Mouse (Mus musculus) layer of hippocampus, adult 8-10 months (tissue): ENCODE data around the gene Yars. TPM values are rescaled to one million over a fixed set of nuclear protein-coding genes. Genes with fewer than 3 reads are reported as not detected.

ENCODE experiments used
- DNase-seq, 2 experiments: peaks; one replicate each; pipeline ENCODE4 v3.0.0; 2022; ENCODE audit warnings: low spot score in 2 of 2
- total RNA-seq, 4 experiments: library from RNA; stranded (reverse); gene quantifications; 2 replicates each; pipeline ENCODE4 v1.2.4; 2022

Gene Yars
- 10 to 100 TPM; 85.5 to 91.6 (median 87.1) TPM for total RNA-seq

GRCm38 (mm10) chr4:129189542-129190519 lies at the start of gene Yars, which contains the start of gene S100pbp:
Yars (plus strand) TSS chr4:129189760.
S100pbp (minus strand) TSS chr4:129189727.
- peak; percentile 94 to 95 for DNase-seq

GRCm38 (mm10) chr4:129140808-129141207 lies 48.8 kb upstream of the Yars start:
- DNase-seq: no peak

- no peak for DNase-seq
Observed at GRCm38 (mm10) chr4:129141560-129142438, 47.8 kb upstream of the Yars start.

- DNase-seq: no peak
Observed at GRCm38 (mm10) chr4:129142439-129143045, 47.0 kb upstream of the Yars start.

GRCm38 (mm10) chr4:129143509-129143908 lies 46.1 kb upstream of the Yars start:
- DNase-seq: no peak

GRCm38 (mm10) chr4:129144401-129145367 lies 44.9 kb upstream of the Yars start:
- DNase-seq: peak; percentile 86 to 90

- DNase-seq: no peak
Observed at GRCm38 (mm10) chr4:129145411-129145810, 44.1 kb upstream of the Yars start.

GRCm38 (mm10) chr4:129145943-129146342 lies 43.6 kb upstream of the Yars start:
- no peak for DNase-seq

GRCm38 (mm10) chr4:129146392-129146791 lies 43.2 kb upstream of the Yars start:
- no peak for DNase-seq

GRCm38 (mm10) chr4:129147552-129148103 lies 41.9 kb upstream of the Yars start:
- DNase-seq: no peak

- DNase-seq: no peak
Observed at GRCm38 (mm10) chr4:129149321-129149720, 40.2 kb upstream of the Yars start.

- DNase-seq: no peak
Observed at GRCm38 (mm10) chr4:129151276-129151811, 38.2 kb upstream of the Yars start.

- no peak for DNase-seq
Observed at GRCm38 (mm10) chr4:129157541-129157940, 32.0 kb upstream of the Yars start.

GRCm38 (mm10) chr4:129158549-129158948 lies 31.0 kb upstream of the Yars start:
- DNase-seq: no peak

GRCm38 (mm10) chr4:129161076-129161475 lies 28.5 kb upstream of the Yars start:
- DNase-seq: no peak

- no peak for DNase-seq
Observed at GRCm38 (mm10) chr4:129161581-129162255, 27.8 kb upstream of the Yars start.

GRCm38 (mm10) chr4:129172529-129172928 lies 17.0 kb upstream of the Yars start:
- no peak for DNase-seq

GRCm38 (mm10) chr4:129179560-129179959 lies 10.0 kb upstream of the Yars start:
- no peak for DNase-seq

GRCm38 (mm10) chr4:129188041-129188659 lies 1.4 kb upstream of the Yars start:
- DNase-seq: no peak
